Mouse (Mus musculus) stomach, postnatal 0 days (tissue): ENCODE measurements at regions not wholly inside any gene's neighbourhood (a gene's known extent, or its start where the extent isn't known, plus 50 kb on each side); places are given as distances from the start of the nearest gene placed in this dataset.

Source experiments
- ATAC-seq: fragments of 200-750 bp; cut with Nextera tagmentation; 2 replicates; pipeline ENCODE4 v1.8.0; 2017; ENCODE audit not compliant: low FRiP score, low TSS enrichment
- DNase-seq: peaks from one replicate; pipeline ENCODE4 v3.0.0-alpha.2; 2016; ENCODE audit warnings: low spot score
- H3K27ac ChIP-seq: fragments of 300-500 bp; sonication (generic); replicated peaks from 2 replicates; pipeline ENCODE4 v1.5.1; 2014; ENCODE audit warnings: mild to moderate bottlenecking, control low read depth
- H3K27me3 ChIP-seq: fragments of 300-500 bp; sonication (generic); 2 replicates; pipeline ENCODE4 v1.6.1; 2014; ENCODE audit warnings: low read length; ENCODE audit not compliant: control insufficient read depth, insufficient read depth
- H3K36me3 ChIP-seq: fragments of 300-500 bp; sonication (generic); 2 replicates; pipeline ENCODE4 v1.6.1; 2014; ENCODE audit warnings: low read length, mixed read lengths; ENCODE audit not compliant: control insufficient read depth, insufficient read depth
- H3K4me1 ChIP-seq: fragments of 300-500 bp; sonication (generic); replicated peaks from 2 replicates; pipeline ENCODE4 v1.6.1; 2014; ENCODE audit warnings: antibody characterized with exemption; ENCODE audit not compliant: control insufficient read depth, insufficient read depth
- H3K4me2 ChIP-seq: fragments of 300-500 bp; sonication (generic); replicated peaks from 2 replicates; pipeline ENCODE4 v1.6.1; 2014; ENCODE audit warnings: low read depth, mild to moderate bottlenecking, control low read depth, moderate library complexity
- H3K4me3 ChIP-seq: fragments of 300-500 bp; sonication (generic); 2 replicates; pipeline ENCODE4 v1.5.1; 2014; ENCODE audit warnings: low read depth, low read length, control low read depth
- H3K9ac ChIP-seq: fragments of 300-500 bp; sonication (generic); 2 replicates; pipeline ENCODE4 v1.6.1; 2014; ENCODE audit warnings: mild to moderate bottlenecking, low read length, control low read depth, mixed read lengths
- H3K9me3 ChIP-seq: fragments of 300-500 bp; sonication (generic); 2 replicates; pipeline ENCODE4 v1.6.1; 2016; ENCODE audit warnings: low read length; ENCODE audit not compliant: control insufficient read depth
- CTCF ChIP-seq: IDR thresholded peaks from 2 replicates; pipeline ENCODE4 v1.5.1; 2016; ENCODE audit warnings: antibody characterized with exemption, low read depth, mild to moderate bottlenecking, moderate library complexity
- EP300 ChIP-seq: optimal IDR thresholded peaks from 2 replicates; pipeline ENCODE3; 2016; ENCODE audit warnings: antibody characterized with exemption
- WGBS: fragments of 180-500 bp; shearing (Covaris S2); extraction: QIAGEN DNeasy Blood & Tissue Kit; methylation state at CpG from one replicate; pipeline ENCODE4 v1.1.7; 2014; 5-methylcytosine and 5-hydroxymethylcytosine counted together

GRCm38 (mm10) chr8:17709162-17709561 is 1268.9 kb downstream of the Defb40 start:
- Histone ChIP-seq H3K9ac (no peak overlapping the region), H3K9me3 (no peaks in the 10 kb centered on the region), H3K36me3 (no peaks in the 10 kb centered on the region), H3K4me2 (no peak overlapping the region), H3K4me1 (no peaks in the 10 kb centered on the region), H3K4me3 (no peak overlapping the region), H3K27me3 (no peaks in the 10 kb centered on the region), H3K27ac (no peak overlapping the region)
- ATAC-seq: no peak
- DNase-seq: no peak
- 38% methylated on average over 1 of the region's 1 CpGs for WGBS
- TF ChIP-seq EP300 (no peak), CTCF (no peak)

- Histone ChIP-seq H3K9me3 (no peaks in the 10 kb centered on the region), H3K4me3 (no peak overlapping the region), H3K4me1 (no peaks in the 10 kb centered on the region), H3K4me2 (no peak overlapping the region), H3K9ac (no peak overlapping the region), H3K27me3 (no peaks in the 10 kb centered on the region), H3K27ac (no peak overlapping the region), H3K36me3 (no peaks in the 10 kb centered on the region)
- TF ChIP-seq EP300 (no peak), CTCF (no peak)
- ATAC-seq: no peak
- 70% methylated on average over 4 of the region's 4 CpGs for WGBS
- no peak for DNase-seq
Measured at GRCm38 (mm10) chr8:17708409-17708808, 1269.6 kb downstream of the Defb40 start.

GRCm38 (mm10) chr8:17704289-17704688 is 1273.8 kb downstream of the Defb40 start:
- H3K36me3 ChIP-seq: no peaks in the 10 kb centered on the region
- no peak overlapping the region for H3K9ac ChIP-seq
- H3K27me3 ChIP-seq: no peaks in the 10 kb centered on the region
- H3K4me2 ChIP-seq: no peak overlapping the region
- DNase-seq: no peak
- ATAC-seq: no peak
- TF ChIP-seq EP300 (no peak), CTCF (no peak)
- 54% methylated on average over 1 of the region's 1 CpGs for WGBS
- no peaks in the 10 kb centered on the region for H3K9me3 ChIP-seq
- H3K4me1 ChIP-seq: no peaks in the 10 kb centered on the region
- no peak overlapping the region for H3K27ac ChIP-seq
- H3K4me3 ChIP-seq: no peak overlapping the region

GRCm38 (mm10) chr8:17700362-17700761 is 1277.7 kb downstream of the Defb40 start:
- TF ChIP-seq CTCF (no peak), EP300 (no peak)
- H3K9ac ChIP-seq: no peak overlapping the region
- no peaks in the 10 kb centered on the region for H3K9me3 ChIP-seq
- H3K27ac ChIP-seq: no peak overlapping the region
- no peaks in the 10 kb centered on the region for H3K4me1 ChIP-seq
- WGBS: 64% methylated on average over 3 of the region's 3 CpGs
- ATAC-seq (no peak), DNase-seq (no peak)
- H3K36me3 ChIP-seq: no peaks in the 10 kb centered on the region
- H3K4me2 ChIP-seq: no peak overlapping the region
- H3K27me3 ChIP-seq: no peaks in the 10 kb centered on the region
- no peak overlapping the region for H3K4me3 ChIP-seq

- no peak overlapping the region for H3K4me3 ChIP-seq
- ATAC-seq: no peak
- WGBS: 69% methylated on average over 4 of the region's 4 CpGs
- no peaks in the 10 kb centered on the region for H3K27me3 ChIP-seq
- H3K4me2 ChIP-seq: no peak overlapping the region
- H3K27ac ChIP-seq: no peak overlapping the region
- no peaks in the 10 kb centered on the region for H3K4me1 ChIP-seq
- no peak for TF ChIP-seq CTCF
- TF ChIP-seq EP300: no peak
- H3K36me3 ChIP-seq: no peaks in the 10 kb centered on the region
- H3K9ac ChIP-seq: no peak overlapping the region
- no peak for DNase-seq
- no peaks in the 10 kb centered on the region for H3K9me3 ChIP-seq
Measured at GRCm38 (mm10) chr8:17690074-17690848, 1287.8 kb downstream of the Defb40 start.

- ATAC-seq (no peak), DNase-seq (no peak)
- H3K9ac ChIP-seq: no peak overlapping the region
- 98% methylated on average over 3 of the region's 3 CpGs for WGBS
- H3K27me3 ChIP-seq: no peaks in the 10 kb centered on the region
- TF ChIP-seq EP300 (no peak), CTCF (no peak)
- H3K4me3 ChIP-seq: no peak overlapping the region
- H3K36me3 ChIP-seq: no peaks in the 10 kb centered on the region
- no peaks in the 10 kb centered on the region for H3K9me3 ChIP-seq
- no peak overlapping the region for H3K4me2 ChIP-seq
- H3K27ac ChIP-seq: no peak overlapping the region
- H3K4me1 ChIP-seq: no peaks in the 10 kb centered on the region
Measured at GRCm38 (mm10) chr8:17689641-17690040, 1288.4 kb downstream of the Defb40 start.
